In genomic region chr4:150014378-150015091, GRCm38 (mm10) we compare ENCODE assay signal across 25 mouse cellular contexts. TPM values are rescaled to one million over a fixed set of nuclear protein-coding genes. Genes with fewer than 3 reads are reported as not detected.
DNase-seq lines count a peak whose midpoint lies in the region; ATAC-seq and TF ChIP-seq lines count a peak whose summit lies in the region.
"Had no signal": no experiment of that assay in that cellular context is flagged by ENCODE, and none has a peak within 500 bp of the region (broad histone marks: within the 10 kb centered on the region; RNA-seq: fewer than 3 reads in every experiment).

No protein-coding gene starts in this region.

- no peaks in the 10 kb centered on the region for H3K9me3 ChIP-seq in intestine, embryonic 14.5 days (ENCODE audit: control insufficient read depth, low read length)
- H3K9me3 ChIP-seq in intestine, postnatal 0 days (ENCODE audit: control insufficient read depth): no peaks in the 10 kb centered on the region
- H3K9me3 ChIP-seq: embryonic facial prominence, embryonic 12.5 days; embryonic facial prominence, embryonic 15.5 days; G1E; hindbrain, embryonic 10.5 days; hindbrain, embryonic 13.5 days had no signal

- intact Hi-C loops in heart, postnatal 36 days (cut with DNase I): no loop called here

- H3K36me3 ChIP-seq in intestine, embryonic 14.5 days (ENCODE audit: control insufficient read depth, insufficient read depth, low read length): no peaks in the 10 kb centered on the region
- no peaks in the 10 kb centered on the region for H3K36me3 ChIP-seq in intestine, postnatal 0 days (ENCODE audit: control insufficient read depth, insufficient read depth)
- H3K36me3 ChIP-seq: embryonic facial prominence, embryonic 12.5 days; embryonic facial prominence, embryonic 15.5 days; G1E; hindbrain, embryonic 10.5 days; hindbrain, embryonic 13.5 days had no signal

- 76% methylated on average over 4 of the region's 4 CpGs for WGBS in intestine, embryonic 14.5 days
- 45% methylated on average over 4 of the region's 4 CpGs for WGBS in intestine, postnatal 0 days

- no peak overlapping the region for H3K9ac ChIP-seq in intestine, embryonic 14.5 days (ENCODE audit: low read length)
- no peak overlapping the region for H3K9ac ChIP-seq in intestine, postnatal 0 days (ENCODE audit: low read depth, low read length)
- H3K9ac ChIP-seq: embryonic facial prominence, embryonic 12.5 days; embryonic facial prominence, embryonic 15.5 days; forebrain, postnatal 0 days; hindbrain, embryonic 13.5 days had no signal

- no peak overlapping the region for H3K4me2 ChIP-seq in intestine, embryonic 14.5 days (ENCODE audit: low read length)
- no peak overlapping the region for H3K4me2 ChIP-seq in intestine, postnatal 0 days (replicated peaks; ENCODE audit: low read depth)
- H3K4me2 ChIP-seq: embryonic facial prominence, embryonic 12.5 days; embryonic facial prominence, embryonic 15.5 days; heart, embryonic 11.5 days; hindbrain, embryonic 13.5 days had no signal

- H3K4me3 ChIP-seq in intestine, embryonic 14.5 days (ENCODE audit: low read depth, low read length): no peak overlapping the region
- no peak overlapping the region for H3K4me3 ChIP-seq in intestine, postnatal 0 days (ENCODE audit: low read depth, low read length)
- H3K4me3 ChIP-seq: embryonic facial prominence, embryonic 12.5 days; embryonic facial prominence, embryonic 15.5 days; hindbrain, embryonic 10.5 days; hindbrain, embryonic 13.5 days had no signal

- no peaks in the 10 kb centered on the region for H3K27me3 ChIP-seq in intestine, embryonic 14.5 days (replicated peaks; ENCODE audit: control insufficient read depth, insufficient read depth, low read length)
- no peaks in the 10 kb centered on the region for H3K27me3 ChIP-seq in intestine, postnatal 0 days (replicated peaks; ENCODE audit: control insufficient read depth, insufficient read depth, low read length)
- H3K27me3 ChIP-seq: CH12.LX; embryonic facial prominence, embryonic 15.5 days; hindbrain, embryonic 13.5 days had no signal

- ATAC-seq in intestine, embryonic 14.5 days (replicated peaks; ENCODE audit: low FRiP score, low TSS enrichment, low read depth): peak; percentile 55
- peak; percentile 74 for ATAC-seq in intestine, postnatal 0 days
- ATAC-seq: forebrain, embryonic 14.5 days; forebrain, postnatal 0 days; hindbrain, embryonic 16.5 days had no signal

- TF ChIP-seq CTCF in intestine, postnatal 0 days (IDR thresholded peaks at IDR 0.05; ENCODE audit: low read depth): no peak

- peak; percentile 83 for DNase-seq in heart, adult 11 months
- DNase-seq in heart, postnatal 36 days: no peak
- DNase-seq in intestine, embryonic 14.5 days (ENCODE audit: low spot score): no peak
- DNase-seq in adrenal gland, adult 18-20 months (ENCODE audit: low spot score in 2 of 2): no peak
- DNase-seq in ovary, postnatal 14 days (ENCODE audit: low spot score): no peak
- DNase-seq: adrenal gland, adult 8-10 months; B cell, adult 2 months; cerebellum, adult 18-20 months; cerebellum, adult 9-10 months; cerebellum, postnatal 14 days; forebrain, postnatal 0 days; gastrocnemius, postnatal 36 days; kidney, adult 18-20 months had no signal

- H3K4me1 ChIP-seq in intestine, embryonic 14.5 days (replicated peaks; ENCODE audit: control insufficient read depth, insufficient read depth, low read length): peaks cover 6% of the 10 kb centered on the region
- no peaks in the 10 kb centered on the region for H3K4me1 ChIP-seq in intestine, postnatal 0 days (replicated peaks; ENCODE audit: control insufficient read depth, insufficient read depth, low read length)
- H3K4me1 ChIP-seq: hindbrain, embryonic 13.5 days had no signal

- no peak overlapping the region for H3K27ac ChIP-seq in intestine, embryonic 14.5 days (ENCODE audit: low read depth)
- H3K27ac ChIP-seq in intestine, postnatal 0 days (ENCODE audit: low read depth, low read length): no peak overlapping the region; the same call in 1 of the 2 replicates
- H3K27ac ChIP-seq: embryonic facial prominence, embryonic 12.5 days; embryonic facial prominence, embryonic 15.5 days; hindbrain, embryonic 10.5 days; hindbrain, embryonic 13.5 days had no signal

RNA-seq across cellular contexts. Expression of gene H6pd, which starts 5.7 kb away (rescaled TPM):
- 10 to 100 TPM; 45.0 to 45.7 TPM for total RNA-seq in heart, postnatal 36 days (2021)
- polyA plus RNA-seq in intestine, embryonic 14.5 days (2014; fragmentation: Nextera tagmentation; extraction: Ambion mirVana): 11.9 and 14.0 TPM in 2 replicates
- polyA plus RNA-seq in intestine, postnatal 0 days (2015; fragmentation: Nextera tagmentation; extraction: Ambion mirVana): 33.1 and 37.5 TPM in 2 replicates
- total RNA-seq in adrenal gland, adult 18-20 months (2021): 100 to 1,000 TPM; 122 to 137 TPM

RNA-seq across cellular contexts. Expression of gene Spsb1, which starts 59.7 kb away (rescaled TPM):
- total RNA-seq in heart, postnatal 36 days (2021): 10 to 100 TPM; 35.1 to 37.7 TPM
- 17.0 and 19.9 TPM in 2 replicates for polyA plus RNA-seq in intestine, embryonic 14.5 days (2014; fragmentation: Nextera tagmentation; extraction: Ambion mirVana)
- 26.4 and 26.5 TPM in 2 replicates for polyA plus RNA-seq in intestine, postnatal 0 days (2015; fragmentation: Nextera tagmentation; extraction: Ambion mirVana)
- total RNA-seq in adrenal gland, adult 18-20 months (2021): 10 to 100 TPM; 19.5 to 22.1 TPM
- total RNA-seq: common myeloid progenitor, adult 5-6 weeks; G1E; granulocyte monocyte progenitor cell, adult 5-6 weeks had no signal
